In genomic region chr9:14907816-14908415, GRCm38 (mm10) we compare ENCODE assay signal across 17 mouse cellular contexts. TPM values are rescaled to one million over a fixed set of nuclear protein-coding genes. Genes with fewer than 3 reads are reported as not detected.
DNase-seq lines count a peak whose midpoint lies in the region; ATAC-seq and TF ChIP-seq lines count a peak whose summit lies in the region.
"Had no signal": no experiment of that assay in that cellular context is flagged by ENCODE, and none has a peak within 500 bp of the region (broad histone marks: within the 10 kb centered on the region; RNA-seq: fewer than 3 reads in every experiment).

No protein-coding gene starts in this region.

- intact Hi-C loops in left cerebral cortex, adult 2 months (cut with DNase I): loop anchor here (5.0 kb wide), 2 partner anchors 74 to 89 kb away; no protein-coding TSS in a partner anchor

- H3K4me3 ChIP-seq in left cerebral cortex, adult 2 months: no peak overlapping the region
- H3K4me3 ChIP-seq: hindbrain, embryonic 15.5 days; limb, embryonic 13.5 days had no signal

- no peak for DNase-seq in frontal cortex, postnatal 14 days (ENCODE audit: low spot score in 2 of 2)
- DNase-seq in left cerebral cortex, adult 2 months (ENCODE audit: extremely low spot score in 1 of 2, low spot score in 2 of 2): peak; percentile 22 to 23
- no peak for DNase-seq in left cerebral cortex, adult 11 months (ENCODE audit: low spot score)
- DNase-seq in thymus, postnatal 14 days: peak; percentile 40
- no peak for DNase-seq in thymus, postnatal 10 days (ENCODE audit: low spot score in 2 of 2)
- DNase-seq in retina, embryonic 14.5 days (ENCODE audit: low spot score): no peak
- DNase-seq in testis, postnatal 14 days (ENCODE audit: low spot score): no peak
- DNase-seq: cerebellum, adult 11 months; kidney, adult 9 months; liver, postnatal 0 days had no signal

- TF ChIP-seq CTCF in left cerebral cortex, adult 2 months (IDR thresholded peaks at IDR 0.05): no peak

- H3K27ac ChIP-seq in left cerebral cortex, adult 2 months: peak overlapping the region; percentile 67
- H3K27ac ChIP-seq: hindbrain, embryonic 15.5 days; limb, embryonic 13.5 days had no signal

- ATAC-seq in frontal cortex, adult (ENCODE audit: low TSS enrichment): peak; percentile 55
- ATAC-seq: forebrain, embryonic 16.5 days; liver, postnatal 0 days had no signal

RNA-seq across cellular contexts. Expression of gene Izumo1r, which starts 4.2 kb away (rescaled TPM):
- total RNA-seq in left cerebral cortex, adult 2 months (2021): not detected
- total RNA-seq: adrenal gland, postnatal 4 days; common myeloid progenitor, adult 5-6 weeks; layer of hippocampus, adult 8-10 months had no signal

RNA-seq across cellular contexts. Expression of gene Gpr83, which starts 47.9 kb away (rescaled TPM):
- 10 to 100 TPM; 20.0 to 23.6 TPM for total RNA-seq in left cerebral cortex, adult 2 months (2021)
- total RNA-seq: common myeloid progenitor, adult 5-6 weeks had no signal

Comparison
In these comparisons a context has a peak if more than half of its experiments do, and no peak if none do; other contexts are left out.
1. DNase-seq: peak in left cerebral cortex, adult 2 months (2 of 2) and thymus, postnatal 14 days (single experiment); none in frontal cortex, postnatal 14 days (0 of 2), left cerebral cortex, adult 11 months (single experiment), thymus, postnatal 10 days (0 of 2), retina, embryonic 14.5 days (single experiment) and testis, postnatal 14 days (single experiment).